Mouse (Mus musculus) midbrain, embryonic 14.5 days (tissue): ENCODE results near the gene Pex12. TPM values are rescaled to one million over a fixed set of nuclear protein-coding genes. Genes with fewer than 3 reads are reported as not detected.
"Not testable (repeated sequence)": the region's sequence is repeated elsewhere in the genome, so short reads cannot be mapped to it uniquely, and the experiment has no call there.

Source experiments
- ATAC-seq: fragments of 200-750 bp; cut with Nextera tagmentation; 2 replicates; pipeline ENCODE4 v1.8.0; 2017; ENCODE audit warnings: moderate number of reproducible peaks, moderate library complexity; ENCODE audit not compliant: low FRiP score, low TSS enrichment
- DNase-seq: peaks from one replicate; pipeline ENCODE4 v3.0.0-alpha.2; 2015
- H3K27ac ChIP-seq: fragments of 300-500 bp; sonication (generic); replicated peaks from 2 replicates; pipeline ENCODE4 v1.5.1; 2014; ENCODE audit warnings: mild to moderate bottlenecking, low read depth, low read length, moderate library complexity
- H3K27me3 ChIP-seq: fragments of 300-500 bp; sonication (generic); 2 replicates; pipeline ENCODE4 v1.6.1; 2014; ENCODE audit warnings: low read length, control low read depth, mixed read lengths; ENCODE audit not compliant: control insufficient read depth, insufficient read depth
- H3K36me3 ChIP-seq: fragments of 300-500 bp; sonication (generic); 2 replicates; pipeline ENCODE4 v1.6.1; 2014; ENCODE audit warnings: low read length, control low read depth; ENCODE audit not compliant: control insufficient read depth, insufficient read depth
- H3K4me1 ChIP-seq: fragments of 300-500 bp; sonication (generic); 2 replicates; pipeline ENCODE4 v1.6.1; 2014; ENCODE audit warnings: mild to moderate bottlenecking, antibody characterized with exemption, low read length, control low read depth; ENCODE audit not compliant: control insufficient read depth, insufficient read depth
- H3K4me2 ChIP-seq: fragments of 300-500 bp; sonication (generic); 2 replicates; pipeline ENCODE4 v1.6.1; 2014; ENCODE audit warnings: mild to moderate bottlenecking, low read length, moderate library complexity
- H3K4me3 ChIP-seq: fragments of 300-500 bp; sonication (generic); replicated peaks from 2 replicates; pipeline ENCODE4 v1.5.1; 2014; ENCODE audit warnings: low read depth, low read length
- H3K9ac ChIP-seq: fragments of 300-500 bp; sonication (generic); replicated peaks from 2 replicates; pipeline ENCODE4 v1.6.1; 2014; ENCODE audit warnings: mild to moderate bottlenecking, low read length, moderate library complexity
- H3K9me3 ChIP-seq: fragments of 300-500 bp; sonication (generic); 2 replicates; pipeline ENCODE4 v1.6.1; 2016; ENCODE audit warnings: low read length, control low read depth, mixed read lengths; ENCODE audit not compliant: control insufficient read depth
- WGBS: fragments of 180-500 bp; shearing (Covaris S2); extraction: QIAGEN DNeasy Blood & Tissue Kit; methylation state at CpG from one replicate; pipeline ENCODE4 v1.1.7; 2014; 5-methylcytosine and 5-hydroxymethylcytosine counted together
- polyA plus RNA-seq: library from polyadenylated mRNA; unstranded; fragments of >200 nt; fragmentation: Nextera tagmentation; extraction: Ambion mirVana; gene quantifications from 2 replicates; pipeline ENCODE4 v1.2.1, GENCODE M21; 2014

Gene Pex12
- polyA plus RNA-seq: 16.2 and 20.6 TPM in 2 replicates

DNA sequence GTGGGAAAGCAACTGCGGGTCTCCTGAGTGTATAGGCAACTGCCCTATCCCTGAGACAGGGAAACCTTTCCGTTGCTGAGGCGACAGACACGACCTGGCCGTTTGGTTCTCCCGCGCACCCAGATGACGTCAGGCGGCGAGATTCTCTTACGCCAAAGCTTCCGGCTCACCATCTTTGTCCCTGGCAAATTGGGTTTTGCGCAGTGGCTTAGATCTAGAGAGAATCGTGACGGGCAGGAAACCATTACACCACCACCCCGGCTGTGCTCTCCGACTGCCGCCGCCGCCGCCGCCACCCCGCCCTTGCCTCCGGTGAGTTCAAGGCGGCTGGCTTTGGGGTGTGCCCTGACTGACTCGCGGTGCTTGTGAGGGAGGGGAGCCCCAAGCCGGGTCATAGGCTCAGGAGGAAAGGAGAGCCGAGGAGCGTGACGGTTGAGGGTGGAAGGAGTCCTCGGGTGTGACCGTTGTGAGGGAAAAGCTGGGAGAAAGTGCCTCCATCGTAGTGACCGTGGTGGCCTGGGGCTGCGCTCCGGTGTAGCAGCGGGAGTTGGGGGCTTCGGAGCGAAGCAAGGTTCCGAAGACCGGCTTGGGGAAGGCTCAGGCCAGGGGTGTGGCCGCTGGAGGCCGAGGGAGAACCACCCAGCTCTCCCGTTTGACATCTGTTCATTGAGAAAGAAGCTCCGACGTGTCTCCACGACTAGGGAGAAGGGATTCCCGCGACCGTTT is at the start of gene Pex12:
Pex12 (minus strand) TSS at position 61 of the 726 bp plus-strand sequence.
- Histone ChIP-seq H3K4me1 (peaks cover 37% of the 10 kb centered on the region), H3K4me2 (peak within 1 kb of the TSS; percentile 70), H3K9ac (peak within 1 kb of the TSS; percentile 95), H3K27me3 (no peaks in the 10 kb centered on the region), H3K27ac (peak within 1 kb of the TSS; percentile 96), H3K4me3 (peak within 1 kb of the TSS; percentile 81), H3K9me3 (no peaks in the 10 kb centered on the region), H3K36me3 (no peaks in the 10 kb centered on the region)
- WGBS: under 1% methylated on average over 51 of the region's 51 CpGs
- peak; percentile 80 for ATAC-seq
- DNase-seq: peak; percentile 99

DNA sequence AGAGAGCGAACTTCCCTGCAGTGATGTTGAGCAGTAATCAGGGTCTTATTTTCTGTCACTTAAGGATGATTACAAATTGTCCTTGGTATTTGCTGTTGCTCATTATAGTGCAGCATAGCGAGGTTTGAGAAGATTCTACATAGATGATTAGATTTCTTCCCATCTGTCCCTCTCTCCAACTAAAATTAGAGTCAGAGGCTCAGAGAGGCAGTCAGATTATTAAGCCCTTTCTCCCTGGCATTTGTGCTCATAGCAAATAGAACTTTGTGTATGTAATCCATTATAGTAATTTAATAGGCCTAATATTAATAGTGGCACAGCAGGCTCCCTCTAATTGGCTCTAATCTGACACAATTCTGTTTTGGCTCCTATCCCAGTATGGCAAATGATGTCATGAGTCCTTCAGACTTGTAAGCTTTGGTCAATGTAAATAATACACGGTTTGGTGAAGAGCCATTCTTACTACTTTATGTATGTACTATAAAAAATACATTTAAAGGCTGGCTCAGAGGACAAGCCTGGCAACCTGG is 39.4 kb upstream of the Pex12 start:
- WGBS: 89% methylated on average over 3 of the region's 3 CpGs
- Histone ChIP-seq H3K36me3 (peaks cover 89% of the 10 kb centered on the region), H3K4me2 (no peak overlapping the region), H3K9me3 (no peaks in the 10 kb centered on the region), H3K27ac (no peak overlapping the region), H3K4me1 (no peaks in the 10 kb centered on the region), H3K4me3 (no peak overlapping the region), H3K27me3 (no peaks in the 10 kb centered on the region), H3K9ac (no peak overlapping the region)
- ATAC-seq (no peak), DNase-seq (no peak)

DNA sequence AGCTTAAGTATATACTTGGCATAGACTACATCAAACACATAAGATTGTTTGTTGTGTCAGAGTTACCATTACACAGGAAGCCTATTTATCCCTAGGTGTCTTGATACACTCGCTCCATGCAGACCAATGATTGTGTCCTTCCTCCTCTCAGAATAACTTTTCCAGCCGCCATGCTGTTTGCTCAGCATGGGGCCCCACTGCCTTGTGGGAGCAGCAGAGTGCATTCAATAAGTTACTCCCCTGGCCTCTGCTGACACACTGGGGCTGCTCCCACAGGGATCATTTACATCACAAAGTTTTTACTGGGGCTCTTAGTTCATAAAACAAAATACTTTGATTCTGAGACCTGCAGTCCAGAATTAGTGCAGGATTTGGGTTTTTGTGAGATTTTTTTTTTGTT is 37.3 kb upstream of the Pex12 start:
- no peak overlapping the region for H3K4me2 ChIP-seq
- H3K4me1 ChIP-seq: no peaks in the 10 kb centered on the region
- H3K9me3 ChIP-seq: no peaks in the 10 kb centered on the region
- H3K4me3 ChIP-seq: no peak overlapping the region
- peaks cover 92% of the 10 kb centered on the region for H3K36me3 ChIP-seq
- H3K27ac ChIP-seq: no peak overlapping the region
- H3K9ac ChIP-seq: no peak overlapping the region
- no peak for DNase-seq
- WGBS: 26% methylated on average over 2 of the region's 2 CpGs
- ATAC-seq: no peak
- no peaks in the 10 kb centered on the region for H3K27me3 ChIP-seq

DNA sequence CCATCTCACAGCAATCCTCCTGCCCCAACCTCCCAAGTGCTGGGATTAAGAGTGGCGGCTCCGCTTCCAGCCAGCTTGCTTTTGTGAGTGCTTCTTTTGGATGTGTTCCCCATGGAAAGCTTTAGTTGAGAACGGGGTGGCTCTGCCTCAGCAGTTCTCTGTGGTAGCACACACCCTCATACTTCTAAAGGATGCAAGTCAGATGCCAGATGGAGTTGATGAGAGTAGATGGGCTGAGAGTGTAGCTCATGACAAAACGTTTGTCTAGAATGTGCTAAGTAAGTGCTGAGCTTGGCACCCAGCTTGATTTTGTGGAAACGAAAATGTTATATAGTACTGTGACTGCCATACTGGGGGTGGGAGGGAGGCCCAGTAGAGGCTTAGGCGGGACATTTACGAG is 33.4 kb upstream of the Pex12 start:
- 91% methylated on average over 7 of the region's 7 CpGs for WGBS
- no peak for DNase-seq
- Histone ChIP-seq H3K9ac (no peak overlapping the region), H3K4me1 (no peaks in the 10 kb centered on the region), H3K27me3 (no peaks in the 10 kb centered on the region), H3K27ac (no peak overlapping the region), H3K4me2 (no peak overlapping the region), H3K36me3 (peaks cover 86% of the 10 kb centered on the region), H3K4me3 (no peak overlapping the region), H3K9me3 (no peaks in the 10 kb centered on the region)
- ATAC-seq: no peak

DNA sequence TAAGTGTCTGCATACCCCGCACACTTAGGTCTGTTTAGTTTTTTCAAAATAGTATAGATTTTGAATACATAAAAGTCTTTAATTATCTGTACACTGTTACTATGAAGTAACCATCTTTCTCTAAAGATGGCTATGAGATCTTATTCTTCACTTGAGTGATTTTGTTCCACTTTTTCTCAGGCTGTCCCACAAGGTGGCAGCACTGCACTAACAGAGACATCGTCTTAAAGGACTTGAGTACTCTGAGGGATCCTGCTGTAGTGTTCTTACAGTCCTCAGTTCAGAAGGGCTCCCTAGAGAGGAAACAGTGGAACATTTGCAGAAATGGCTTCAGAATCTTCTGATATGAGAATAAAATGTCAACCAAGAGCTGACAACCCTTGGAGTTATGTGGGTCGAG is 25.0 kb upstream of the Pex12 start:
- Histone ChIP-seq H3K9ac (no peak overlapping the region), H3K4me3 (no peak overlapping the region), H3K9me3 (no peaks in the 10 kb centered on the region), H3K27me3 (no peaks in the 10 kb centered on the region), H3K4me2 (no peak overlapping the region), H3K4me1 (no peaks in the 10 kb centered on the region), H3K36me3 (peaks cover 74% of the 10 kb centered on the region), H3K27ac (no peak overlapping the region)
- 60% methylated on average over 3 of the region's 3 CpGs for WGBS
- DNase-seq (peak; percentile 85), ATAC-seq (no peak)

DNA sequence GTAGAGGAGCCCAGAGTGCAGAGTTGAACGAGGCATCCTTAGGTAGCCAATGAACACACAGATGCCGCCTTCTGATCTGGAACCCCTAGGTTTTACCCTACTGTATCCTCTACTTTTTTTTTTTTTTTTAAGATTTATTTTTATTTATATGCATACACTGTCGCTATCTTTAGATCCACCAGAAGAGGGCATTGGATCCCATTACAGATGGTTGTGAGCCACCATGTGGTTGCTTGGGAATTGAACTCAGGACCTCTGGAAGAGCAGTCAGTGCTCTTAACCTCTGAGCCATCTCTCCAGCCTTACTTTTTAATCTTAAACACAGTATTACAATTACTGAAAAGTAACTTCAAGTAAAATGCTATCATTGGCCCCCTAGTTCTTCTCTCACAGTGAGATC is 24.3 kb upstream of the Pex12 start:
- not testable (repeated sequence) for H3K4me1 ChIP-seq, DNase-seq, H3K27ac ChIP-seq, H3K4me3 ChIP-seq, H3K9me3 ChIP-seq, H3K4me2 ChIP-seq, ATAC-seq, H3K9ac ChIP-seq, H3K27me3 ChIP-seq
- WGBS: 86% methylated on average over 3 of the region's 3 CpGs
- peaks cover 74% of the 10 kb centered on the region for H3K36me3 ChIP-seq

DNA sequence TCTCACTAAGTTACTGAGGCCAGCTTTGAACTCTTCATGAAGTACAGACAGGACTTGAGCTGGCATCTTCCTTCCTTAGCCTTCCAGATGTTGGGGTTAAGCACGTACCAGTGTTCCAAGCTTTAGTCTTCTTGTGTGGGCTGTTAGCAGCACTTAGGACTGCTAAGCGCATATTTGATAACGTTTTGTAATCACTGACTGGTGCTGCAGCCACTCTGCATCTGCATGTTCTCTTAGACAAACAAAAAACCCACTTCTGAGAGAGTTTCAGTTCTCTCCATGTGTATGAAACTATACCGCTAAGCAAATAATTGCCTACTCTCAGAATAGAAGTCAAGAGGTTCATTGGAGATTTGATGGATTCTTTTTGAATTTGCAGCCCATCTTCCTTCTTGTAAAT is 16.7 kb upstream of the Pex12 start:
- ATAC-seq (no peak), DNase-seq (no peak)
- H3K27me3 ChIP-seq: no peaks in the 10 kb centered on the region
- H3K36me3 ChIP-seq: peaks cover 69% of the 10 kb centered on the region
- H3K9me3 ChIP-seq: no peaks in the 10 kb centered on the region
- no peaks in the 10 kb centered on the region for H3K4me1 ChIP-seq
- H3K4me3 ChIP-seq: no peak overlapping the region
- 92% methylated on average over 4 of the region's 4 CpGs for WGBS
- H3K4me2 ChIP-seq: no peak overlapping the region
- H3K27ac ChIP-seq: no peak overlapping the region
- H3K9ac ChIP-seq: no peak overlapping the region

DNA sequence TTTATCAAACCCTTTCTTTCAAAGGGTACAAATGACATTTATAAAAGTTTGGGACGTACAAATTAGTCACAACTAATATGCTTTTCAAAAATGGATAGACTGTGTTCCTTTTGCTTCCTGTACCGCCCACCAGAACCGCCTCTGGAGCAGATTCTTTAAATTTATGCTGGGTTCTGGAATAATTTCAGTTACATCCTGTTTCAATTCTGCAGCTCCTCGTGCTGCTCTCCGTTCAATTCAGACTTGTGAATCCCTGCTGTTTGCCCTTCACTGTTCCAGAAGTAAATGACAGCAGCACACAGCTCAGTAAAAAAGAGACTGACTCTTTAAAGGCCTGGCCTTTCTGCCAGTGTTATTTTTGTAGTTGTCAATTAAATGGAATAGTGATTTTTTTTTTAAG is 10.1 kb upstream of the Pex12 start:
- Histone ChIP-seq H3K4me3 (no peak overlapping the region), H3K9ac (no peak overlapping the region), H3K27me3 (no peaks in the 10 kb centered on the region), H3K27ac (no peak overlapping the region), H3K36me3 (peaks cover 33% of the 10 kb centered on the region), H3K9me3 (no peaks in the 10 kb centered on the region), H3K4me2 (no peak overlapping the region), H3K4me1 (no peaks in the 10 kb centered on the region)
- whole genome bisulfite sequencing: 73% methylated on average over 5 of the region's 5 CpGs
- ATAC-seq (no peak), DNase-seq (no peak)

DNA sequence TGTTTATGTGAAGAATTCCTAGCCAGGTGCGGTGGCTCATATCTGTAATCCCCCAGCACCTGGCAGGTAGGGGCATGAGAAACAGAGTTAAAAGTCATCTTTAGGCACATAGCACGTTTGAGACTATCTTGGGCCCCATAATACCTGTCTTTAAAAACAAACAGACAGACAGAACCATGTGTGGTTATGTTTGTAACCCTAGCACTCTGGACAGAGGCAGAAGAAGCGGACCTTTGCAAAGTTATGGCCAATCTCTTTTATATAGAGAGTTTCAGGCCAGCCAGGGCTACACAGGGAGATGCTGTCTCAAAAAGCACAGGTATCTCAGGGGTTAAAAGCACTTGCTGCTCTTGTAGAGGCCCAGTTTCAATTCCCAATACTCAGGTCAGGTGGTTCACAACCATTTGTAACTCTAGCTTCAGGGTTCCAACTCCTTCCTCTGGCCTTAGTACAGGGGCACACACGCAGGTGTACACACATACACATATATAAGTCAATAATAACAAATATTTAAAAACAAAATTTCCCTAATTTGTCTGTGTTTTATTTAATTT is 4.4 kb upstream of the Pex12 start:
- Histone ChIP-seq H3K4me2 (no peak overlapping the region), H3K27ac (no peak overlapping the region), H3K9me3 (no peaks in the 10 kb centered on the region), H3K27me3 (no peaks in the 10 kb centered on the region), H3K9ac (no peak overlapping the region), H3K36me3 (peaks cover 16% of the 10 kb centered on the region), H3K4me1 (peaks cover 29% of the 10 kb centered on the region), H3K4me3 (no peak overlapping the region)
- ATAC-seq (no peak), DNase-seq (no peak)
- WGBS: 81% methylated on average over 4 of the region's 4 CpGs
